Mouse (Mus musculus) liver, adult 2 months (tissue): Measurements from ENCODE around the gene Cwc22.

Experiments used
- CTCF ChIP-seq: fragments of 200-500 bp; IDR thresholded peaks from 2 replicates; pipeline ENCODE4 v1.5.1; 2011; ENCODE audit warnings: low read depth, low read length, control low read depth
- POLR2A ChIP-seq: fragments of 200-500 bp; IDR thresholded peaks from 2 replicates; pipeline ENCODE4 v1.6.1; 2011; ENCODE audit warnings: low read length, control low read depth; ENCODE audit not compliant: insufficient read depth; ENCODE audit errors: extremely low read depth

GRCm38 (mm10) chr2:77900741-77901140 lies 45.4 kb downstream of the Cwc22 start:
- TF ChIP-seq POLR2A (no peak), CTCF (no peak)
